10 mouse cellular contexts compared by ENCODE assay signal in genomic region chr5:111578088-111578487, GRCm38 (mm10).
DNase-seq lines count a peak whose midpoint lies in the region; ATAC-seq lines count a peak whose summit lies in the region.
"Had no signal": no experiment of that assay in that cellular context is flagged by ENCODE, and none has a peak within 500 bp of the region (broad histone marks: within the 10 kb centered on the region; RNA-seq: fewer than 3 reads in every experiment).

No protein-coding gene starts in this region.

- no peak overlapping the region for H3K4me3 ChIP-seq in heart, embryonic 11.5 days (ENCODE audit: low read depth, low read length)
- no peak overlapping the region for H3K4me3 ChIP-seq in midbrain, embryonic 11.5 days (ENCODE audit: low read depth, low read length)
- H3K4me3 ChIP-seq in midbrain, embryonic 16.5 days (ENCODE audit: low read depth, low read length) = no peak overlapping the region
- H3K4me3 ChIP-seq in neural tube, embryonic 13.5 days = no peak overlapping the region
- H3K4me3 ChIP-seq: heart, adult 2 months had no signal

- intact Hi-C loops in heart, postnatal 10 days (cut with DNase I) = loop anchor here (5.0 kb wide), 1 partner anchor 161 kb away; the partner anchor contains the start of gene Mn1
- intact Hi-C loops in gastrocnemius, postnatal 36 days (cut with DNase I) = loop anchor here (5.0 kb wide), 1 partner anchor 99 kb away; no protein-coding TSS in a partner anchor

- no peak for DNase-seq in heart, adult 11 months
- DNase-seq in midbrain, embryonic 11.5 days (ENCODE audit: low spot score, missing footprints) = no peak
- DNase-seq in heart, postnatal 10 days = peak; percentile 50 to 60
- DNase-seq in gastrocnemius, postnatal 36 days = no peak
- DNase-seq: thymus, postnatal 14 days had no signal

- WGBS in heart, embryonic 11.5 days (ENCODE audit: insufficient replicate concordance) = 52% methylated on average over 5 of the region's 5 CpGs
- 26% methylated on average over 5 of the region's 5 CpGs for WGBS in midbrain, embryonic 11.5 days
- 50% methylated on average over 5 of the region's 5 CpGs for WGBS in midbrain, embryonic 16.5 days
- 29% methylated on average over 5 of the region's 5 CpGs for WGBS in neural tube, embryonic 13.5 days

- no peak overlapping the region for H3K9ac ChIP-seq in heart, embryonic 11.5 days (ENCODE audit: low read depth, low read length)
- peak overlapping the region; percentile 24; the same call in 1 of the 2 replicates for H3K9ac ChIP-seq in midbrain, embryonic 11.5 days (ENCODE audit: low read length)
- no peak overlapping the region for H3K9ac ChIP-seq in midbrain, embryonic 16.5 days (ENCODE audit: low read depth, low read length)
- H3K9ac ChIP-seq in neural tube, embryonic 13.5 days = no peak overlapping the region

- peaks cover 30% of the 10 kb centered on the region for H3K27me3 ChIP-seq in heart, embryonic 11.5 days (ENCODE audit: control insufficient read depth, insufficient read depth, low read length)
- H3K27me3 ChIP-seq in midbrain, embryonic 11.5 days (ENCODE audit: control insufficient read depth, insufficient read depth, low read length) = no peaks in the 10 kb centered on the region
- no peaks in the 10 kb centered on the region for H3K27me3 ChIP-seq in midbrain, embryonic 16.5 days (ENCODE audit: control insufficient read depth, insufficient read depth, low read depth, low read length)
- peaks cover 23% of the 10 kb centered on the region for H3K27me3 ChIP-seq in neural tube, embryonic 13.5 days

- H3K36me3 ChIP-seq in heart, embryonic 11.5 days (ENCODE audit: control insufficient read depth, insufficient read depth, low read length) = no peaks in the 10 kb centered on the region
- no peaks in the 10 kb centered on the region for H3K36me3 ChIP-seq in midbrain, embryonic 11.5 days (ENCODE audit: control insufficient read depth, insufficient read depth, low read length)
- H3K36me3 ChIP-seq in midbrain, embryonic 16.5 days (ENCODE audit: control insufficient read depth, insufficient read depth, low read length) = no peaks in the 10 kb centered on the region
- H3K36me3 ChIP-seq in neural tube, embryonic 13.5 days = no peaks in the 10 kb centered on the region

- peaks cover 48% of the 10 kb centered on the region for H3K4me1 ChIP-seq in heart, embryonic 11.5 days (ENCODE audit: control insufficient read depth, insufficient read depth, low read length)
- peaks cover 75% of the 10 kb centered on the region for H3K4me1 ChIP-seq in midbrain, embryonic 11.5 days (ENCODE audit: control insufficient read depth, insufficient read depth, low read length)
- peaks cover 49% of the 10 kb centered on the region for H3K4me1 ChIP-seq in midbrain, embryonic 16.5 days (ENCODE audit: control insufficient read depth, insufficient read depth, low read length)
- peaks cover 82% of the 10 kb centered on the region for H3K4me1 ChIP-seq in neural tube, embryonic 13.5 days (replicated peaks)

- H3K9me3 ChIP-seq in heart, embryonic 11.5 days (replicated peaks; ENCODE audit: control insufficient read depth, low read length) = no peaks in the 10 kb centered on the region
- no peaks in the 10 kb centered on the region for H3K9me3 ChIP-seq in midbrain, embryonic 11.5 days (ENCODE audit: control insufficient read depth, low read length)
- H3K9me3 ChIP-seq in midbrain, embryonic 16.5 days (replicated peaks; ENCODE audit: control insufficient read depth, low read length, poor library complexity, severe bottlenecking) = no peaks in the 10 kb centered on the region
- no peaks in the 10 kb centered on the region for H3K9me3 ChIP-seq in neural tube, embryonic 13.5 days

- no peak overlapping the region for H3K4me2 ChIP-seq in heart, embryonic 11.5 days
- no peak overlapping the region for H3K4me2 ChIP-seq in midbrain, embryonic 11.5 days
- H3K4me2 ChIP-seq in midbrain, embryonic 16.5 days (ENCODE audit: low read length) = no peak overlapping the region
- no peak overlapping the region for H3K4me2 ChIP-seq in neural tube, embryonic 13.5 days

- 0 out of 2 replicates have a peak overlapping the region, but pooled peaks have one; percentile 8 for H3K27ac ChIP-seq in heart, embryonic 11.5 days (ENCODE audit: low read depth, low read length)
- H3K27ac ChIP-seq in midbrain, embryonic 11.5 days (ENCODE audit: low read depth, low read length) = peak overlapping the region; percentile 44
- H3K27ac ChIP-seq in midbrain, embryonic 16.5 days (ENCODE audit: low read length) = no peak overlapping the region
- H3K27ac ChIP-seq in neural tube, embryonic 13.5 days (replicated peaks) = peak overlapping the region; percentile 56; the same call in 1 of the 2 replicates
- H3K27ac ChIP-seq: heart, adult 2 months had no signal

- ATAC-seq in heart, embryonic 11.5 days (replicated peaks; ENCODE audit: insufficient number of reproducible peaks, low FRiP score, low TSS enrichment) = no peak
- no peak for ATAC-seq in midbrain, embryonic 11.5 days (ENCODE audit: low FRiP score)
- no peak for ATAC-seq in midbrain, embryonic 16.5 days
- no peak for ATAC-seq in neural tube, embryonic 13.5 days (ENCODE audit: low read depth)
- ATAC-seq in monocyte, adult 5-6 weeks (replicated peaks; ENCODE audit: insufficient number of reproducible peaks, low FRiP score, low TSS enrichment, poor library complexity, severe bottlenecking) = no peak

Comparison
In these comparisons a context has a peak if more than half of its experiments do, and no peak if none do; other contexts are left out.
1. DNase-seq: peak in heart, postnatal 10 days (2 of 2); none in heart, adult 11 months (single experiment), midbrain, embryonic 11.5 days (single experiment) and gastrocnemius, postnatal 36 days (0 of 2).